Mouse (Mus musculus) CD4-positive, CD25-positive, alpha-beta regulatory T cell, adult 4 months (primary cell): ENCODE results near the gene Susd1. TPM values are rescaled to one million over a fixed set of nuclear protein-coding genes. Genes with fewer than 3 reads are reported as not detected.

Source experiments
- ATAC-seq: one replicate; pipeline ENCODE4 v1.8.0; 2017
- polyA plus RNA-seq, 2 experiments: library from polyadenylated mRNA; unstranded; fragments of 100-300 nt; shearing (Covaris generic); gene quantifications; one replicate each; pipeline ENCODE4 v1.2.1; 2017

The Susd1 gene
- 1 to 10 TPM in 1 of 2 experiments, under 1 TPM in 1; 0.99 to 3.2 TPM for polyA plus RNA-seq

- peak; percentile 68 for ATAC-seq
These were observed at the start of gene Susd1 for GRCm38 (mm10) chr4:59437990-59438854. Susd1 (minus strand) TSS chr4:59438633.

- no peak for ATAC-seq
These were observed 32.9 kb upstream of the Susd1 start for GRCm38 (mm10) chr4:59471306-59471705.

- no peak for ATAC-seq
These were observed 27.0 kb upstream of the Susd1 start for GRCm38 (mm10) chr4:59465449-59465848.

GRCm38 (mm10) chr4:59464661-59465060, 26.2 kb upstream of the Susd1 start:
- ATAC-seq = no peak

- no peak for ATAC-seq
These were observed 24.1 kb upstream of the Susd1 start for GRCm38 (mm10) chr4:59462494-59462893.

- ATAC-seq = no peak
These were observed 22.8 kb upstream of the Susd1 start for GRCm38 (mm10) chr4:59461116-59461727.

GRCm38 (mm10) chr4:59459216-59459955, 21.0 kb upstream of the Susd1 start:
- no peak for ATAC-seq

- no peak for ATAC-seq
These were observed 19.5 kb upstream of the Susd1 start for GRCm38 (mm10) chr4:59457941-59458340.

- no peak for ATAC-seq
These were observed 18.7 kb upstream of the Susd1 start for GRCm38 (mm10) chr4:59457091-59457490.

GRCm38 (mm10) chr4:59455465-59455864, 17.0 kb upstream of the Susd1 start:
- no peak for ATAC-seq

GRCm38 (mm10) chr4:59454046-59454445, 15.6 kb upstream of the Susd1 start:
- no peak for ATAC-seq

GRCm38 (mm10) chr4:59452503-59452933, 14.1 kb upstream of the Susd1 start:
- ATAC-seq = no peak

GRCm38 (mm10) chr4:59450906-59451305, 12.5 kb upstream of the Susd1 start:
- ATAC-seq = no peak

GRCm38 (mm10) chr4:59450234-59450854, 11.9 kb upstream of the Susd1 start:
- ATAC-seq = no peak

- ATAC-seq = no peak
These were observed 8.9 kb upstream of the Susd1 start for GRCm38 (mm10) chr4:59447296-59447695.

- ATAC-seq = no peak
These were observed 7.1 kb upstream of the Susd1 start for GRCm38 (mm10) chr4:59445516-59445915.

GRCm38 (mm10) chr4:59444994-59445393, 6.6 kb upstream of the Susd1 start:
- ATAC-seq = no peak

GRCm38 (mm10) chr4:59444085-59444484, 5.7 kb upstream of the Susd1 start:
- no peak for ATAC-seq

- ATAC-seq = no peak
These were observed 2.8 kb upstream of the Susd1 start for GRCm38 (mm10) chr4:59441265-59441664.

- no peak for ATAC-seq
These were observed 1.5 kb upstream of the Susd1 start for GRCm38 (mm10) chr4:59439960-59440359.

GRCm38 (mm10) chr4:59439041-59439440, 608 bp upstream of the Susd1 start:
- ATAC-seq = no peak

GRCm38 (mm10) chr4:59435951-59436350, 2.5 kb downstream of the Susd1 start:
- no peak for ATAC-seq

- ATAC-seq = no peak
These were observed 4.4 kb downstream of the Susd1 start for GRCm38 (mm10) chr4:59434039-59434438.
